Comparison of ENCODE assay signal across 8 mouse cellular contexts in genomic region chr16:58728176-58728671, GRCm38 (mm10). TPM values are rescaled to one million over a fixed set of nuclear protein-coding genes. Genes with fewer than 3 reads are reported as not detected.
DNase-seq lines count a peak whose midpoint lies in the region; ATAC-seq and TF ChIP-seq lines count a peak whose summit lies in the region.

No protein-coding gene starts in this region.

- H3K27me3 ChIP-seq in heart, embryonic 16.5 days (ENCODE audit: control insufficient read depth, insufficient read depth, low read length) = no peaks in the 10 kb centered on the region
- peaks cover 3% of the 10 kb centered on the region for H3K27me3 ChIP-seq in CH12.LX (replicated peaks)
- no peaks in the 10 kb centered on the region for H3K27me3 ChIP-seq in hindbrain, postnatal 0 days (ENCODE audit: insufficient read depth, low read length)
- no peaks in the 10 kb centered on the region for H3K27me3 ChIP-seq in midbrain, embryonic 12.5 days

- in situ Hi-C loops in CH12.LX (cut with MboI; ENCODE audit: low pct_ligation_motif_present, low pct_unique_long_range_greater_than_20kb, low sequenced_read_pairs) = no loop called here

- peak overlapping the region; percentile 90 for H3K9ac ChIP-seq in heart, embryonic 16.5 days (ENCODE audit: low read length)
- peak overlapping the region; percentile 81 for H3K9ac ChIP-seq in CH12.LX (ENCODE audit: insufficient read depth, low read depth)
- H3K9ac ChIP-seq in hindbrain, postnatal 0 days (replicated peaks; ENCODE audit: low read length) = peak overlapping the region; percentile 81
- H3K9ac ChIP-seq in midbrain, embryonic 12.5 days (replicated peaks) = peak overlapping the region; percentile 78

- dilution Hi-C loops in CH12.LX (cut with MboI; ENCODE audit: extremely low pct_ligation_motif_present, extremely low pct_unique_long_range_greater_than_20kb, low sequenced_read_pairs) = no loop called here

- peak overlapping the region; percentile 91 for H3K4me3 ChIP-seq in heart, embryonic 16.5 days (ENCODE audit: low read length)
- peak overlapping the region; percentile 75 to 79 (median 78) for H3K4me3 ChIP-seq in CH12.LX (replicated peaks in 1 of 3; ENCODE audit: low read depth in 2 of 3, low read length in 2 of 3, poor library complexity in 1 of 3)
- H3K4me3 ChIP-seq in cortical plate, adult 2 months (ENCODE audit: insufficient read depth, low read length) = peak overlapping the region; percentile 90
- peak overlapping the region; percentile 92 for H3K4me3 ChIP-seq in hindbrain, postnatal 0 days (ENCODE audit: low read length)
- H3K4me3 ChIP-seq in midbrain, embryonic 12.5 days = peak overlapping the region; percentile 83

- intact Hi-C loops in heart, postnatal 36 days (cut with DNase I) = loop anchor here (1.0 to 5.0 kb wide), 5 partner anchors 58 to 1497 kb away; partner anchors contain the start of genes Cpox, Dcbld2, St3gal6 and Tbc1d23

- peaks cover 31% of the 10 kb centered on the region for H3K36me3 ChIP-seq in heart, embryonic 16.5 days (ENCODE audit: control insufficient read depth, insufficient read depth)
- H3K36me3 ChIP-seq in CH12.LX (replicated peaks in 1 of 2; ENCODE audit: control insufficient read depth in 1 of 2, insufficient read depth in 1 of 2, low read length in 1 of 2) = peaks cover 35 to 39% of the 10 kb centered on the region in 2 experiments
- H3K36me3 ChIP-seq in hindbrain, postnatal 0 days (ENCODE audit: insufficient read depth, low read length) = peaks cover 31% of the 10 kb centered on the region
- H3K36me3 ChIP-seq in midbrain, embryonic 12.5 days = peaks cover 24% of the 10 kb centered on the region

- peak overlapping the region; percentile 91 for H3K27ac ChIP-seq in heart, embryonic 16.5 days (ENCODE audit: low read length)
- peak overlapping the region; percentile 44 for H3K27ac ChIP-seq in CH12.LX (ENCODE audit: insufficient read depth, low read depth)
- no peak overlapping the region for H3K27ac ChIP-seq in cortical plate, adult 2 months (ENCODE audit: insufficient read depth, low read length)
- H3K27ac ChIP-seq in hindbrain, postnatal 0 days = peak overlapping the region; percentile 80
- H3K27ac ChIP-seq in midbrain, embryonic 12.5 days (replicated peaks) = peak overlapping the region; percentile 85

- TF ChIP-seq POLR2A in CH12.LX (IDR thresholded peaks at IDR 0.05; ENCODE audit: low read depth, low read length) = no peak
- TF ChIP-seq POLR2A in cortical plate, adult 2 months (IDR thresholded peaks at IDR 0.05; ENCODE audit: extremely low read depth, insufficient read depth, low read length) = no peak

- no peak for TF ChIP-seq CTCF in CH12.LX (conservative IDR thresholded peaks at IDR 0.05 in 1 of 2, IDR thresholded peaks at IDR 0.05 in 1 of 2; ENCODE audit: low read depth in 2 of 2, low read length in 2 of 2)
- TF ChIP-seq CTCF in cortical plate, adult 2 months (IDR thresholded peaks at IDR 0.05; ENCODE audit: extremely low read depth, insufficient read depth, low read length) = no peak
- TF ChIP-seq CTCF in hindbrain, postnatal 0 days (IDR thresholded peaks at IDR 0.05; ENCODE audit: low read depth) = no peak

- H3K79me2 ChIP-seq in CH12.LX (replicated peaks; ENCODE audit: control insufficient read depth, extremely low read depth, insufficient read depth, poor library complexity, severe bottlenecking) = peaks cover 31% of the 10 kb centered on the region

- peak overlapping the region; percentile 72 for H3K4me2 ChIP-seq in heart, embryonic 16.5 days (ENCODE audit: low read depth, low read length)
- H3K4me2 ChIP-seq in CH12.LX (ENCODE audit: insufficient read depth, low read depth, poor library complexity, severe bottlenecking) = peak overlapping the region; percentile 100; the same call in 1 of the 2 replicates
- H3K4me2 ChIP-seq in hindbrain, postnatal 0 days (ENCODE audit: low read depth, low read length) = peak overlapping the region; percentile 65
- peak overlapping the region; percentile 66 for H3K4me2 ChIP-seq in midbrain, embryonic 12.5 days (replicated peaks)

- no peaks in the 10 kb centered on the region for H3K9me3 ChIP-seq in heart, embryonic 16.5 days (replicated peaks; ENCODE audit: control insufficient read depth, low read length)
- no peaks in the 10 kb centered on the region for H3K9me3 ChIP-seq in CH12.LX (replicated peaks; ENCODE audit: low read length)
- H3K9me3 ChIP-seq in hindbrain, postnatal 0 days (ENCODE audit: low read length) = no peaks in the 10 kb centered on the region
- no peaks in the 10 kb centered on the region for H3K9me3 ChIP-seq in midbrain, embryonic 12.5 days

- TF ChIP-seq RAD21 in CH12.LX (IDR thresholded peaks at IDR 0.05; ENCODE audit: low read depth, low read length) = no peak

- WGBS in heart, embryonic 16.5 days = under 1% methylated on average over 26 of the region's 31 CpGs
- WGBS in hindbrain, postnatal 0 days = under 1% methylated on average over 29 of the region's 31 CpGs
- WGBS in midbrain, embryonic 12.5 days = under 1% methylated on average over 29 of the region's 31 CpGs

- DNase-seq in heart, postnatal 36 days = no peak
- peak; percentile 46 for DNase-seq in CH12.LX (ENCODE audit: extremely low read depth)
- DNase-seq in hindbrain, postnatal 0 days (ENCODE audit: low spot score) = peak; percentile 51
- no peak for DNase-seq in urinary bladder, postnatal 4 days (ENCODE audit: low spot score in 2 of 2)
- DNase-seq in ovary, postnatal 14 days (ENCODE audit: low spot score) = no peak

- 0 out of 2 replicates have a peak, but pooled peaks have one; percentile 15 for TF ChIP-seq EP300 in CH12.LX (IDR thresholded peaks at IDR 0.05; ENCODE audit: low read length)

- peak; percentile 87 for ATAC-seq in heart, embryonic 16.5 days (replicated peaks; ENCODE audit: extremely low read depth, insufficient read depth, low FRiP score)
- ATAC-seq in hindbrain, postnatal 0 days = peak; percentile 91
- ATAC-seq in midbrain, embryonic 12.5 days (ENCODE audit: low FRiP score, low read depth) = peak; percentile 94

- 0 out of 2 replicates have a peak, but pooled peaks cover 4% of the 10 kb centered on the region for H3K4me1 ChIP-seq in heart, embryonic 16.5 days (ENCODE audit: control insufficient read depth, insufficient read depth, low read length)
- peaks cover 8 to 30% of the 10 kb centered on the region in 2 experiments for H3K4me1 ChIP-seq in CH12.LX (ENCODE audit: control insufficient read depth in 1 of 2, insufficient read depth in 2 of 2)
- H3K4me1 ChIP-seq in cortical plate, adult 2 months (ENCODE audit: control insufficient read depth, insufficient read depth, low read length) = peaks cover 3% of the 10 kb centered on the region; the same call in 1 of the 2 replicates
- H3K4me1 ChIP-seq in hindbrain, postnatal 0 days (ENCODE audit: insufficient read depth, low read length) = no peaks in the 10 kb centered on the region
- H3K4me1 ChIP-seq in midbrain, embryonic 12.5 days = peaks cover 4% of the 10 kb centered on the region

TF ChIP-seq in CH12.LX, 34 proteins besides CTCF, POLR2A, EP300 and RAD21 (continues in another document):
- TF ChIP-seq BHLHE40 (IDR thresholded peaks at IDR 0.05; ENCODE audit: low read depth, low read length) = 0 out of 2 replicates have a peak, but pooled peaks have one; percentile 33
- TF ChIP-seq IRF4 (IDR thresholded peaks at IDR 0.05; ENCODE audit: low read depth, low read length) = peak; percentile 53; the same call in 1 of the 2 replicates
- TF ChIP-seq GABPA (IDR thresholded peaks at IDR 0.05; ENCODE audit: insufficient replicate concordance, low read depth, low read length) = no peak

RNA-seq across cellular contexts. Expression of gene Cldnd1, which starts 0.5 kb away (rescaled TPM):
- polyA plus RNA-seq in heart, embryonic 16.5 days (2015; fragmentation: Nextera tagmentation; extraction: Ambion mirVana) = 101 and 112 TPM in 2 replicates
- total RNA-seq in heart, postnatal 36 days (2021) = 10 to 100 TPM; 51.7 to 51.9 TPM
- total RNA-seq in CH12.LX (2012; rRNA removed) (59.9 and 63.8 TPM in 2 replicates), CH12.LX (2014; rRNA removed) (78.0 and 78.7 TPM in 2 replicates)
- 65.6 and 80.6 TPM in 2 replicates for polyA plus RNA-seq in CH12.LX (2012; ENCODE audit: insufficient read length, low read depth)
- polyA plus RNA-seq in cortical plate, adult 2 months (2012; rRNA removed) = 136 and 139 TPM in 2 replicates
- 62.9 and 64.3 TPM in 2 replicates for total RNA-seq in hindbrain, postnatal 0 days (2014; rRNA removed)
- polyA plus RNA-seq in hindbrain, postnatal 0 days (2015; fragmentation: Nextera tagmentation; extraction: Ambion mirVana) = 159 TPM in 2 replicates
- 105 and 106 TPM in 2 replicates for polyA plus RNA-seq in midbrain, embryonic 12.5 days (2016; fragmentation: Nextera tagmentation; extraction: Ambion mirVana)

RNA-seq across cellular contexts. Expression of gene Gpr15, which starts 9.4 kb away (rescaled TPM):
- 0.24 and 1.00 TPM in 2 replicates for polyA plus RNA-seq in heart, embryonic 16.5 days (2015; fragmentation: Nextera tagmentation; extraction: Ambion mirVana)
- not detected for total RNA-seq in heart, postnatal 36 days (2021)
- total RNA-seq in CH12.LX (2012; rRNA removed) = 13.8 and 14.5 TPM in 2 replicates
- 8.3 and 8.7 TPM in 2 replicates for total RNA-seq in CH12.LX (2014; rRNA removed)
- polyA plus RNA-seq in CH12.LX (2012; ENCODE audit: insufficient read length, low read depth) = 3.9 and 4.7 TPM in 2 replicates
- not detected in 2 replicates for polyA plus RNA-seq in cortical plate, adult 2 months (2012; rRNA removed)
- total RNA-seq in hindbrain, postnatal 0 days (2014; rRNA removed) = 0.05 TPM in 1 of 2 replicates, not detected in the other
- 0.14 TPM in 1 of 2 replicates, not detected in the other for polyA plus RNA-seq in hindbrain, postnatal 0 days (2015; fragmentation: Nextera tagmentation; extraction: Ambion mirVana)
- 0.18 TPM in 1 of 2 replicates, not detected in the other for polyA plus RNA-seq in midbrain, embryonic 12.5 days (2016; fragmentation: Nextera tagmentation; extraction: Ambion mirVana)

RNA-seq across cellular contexts. Expression of gene Olfr172, which starts 34.8 kb away (rescaled TPM):
- not detected in 2 replicates for polyA plus RNA-seq in heart, embryonic 16.5 days (2015; fragmentation: Nextera tagmentation; extraction: Ambion mirVana)
- not detected for total RNA-seq in heart, postnatal 36 days (2021)
- total RNA-seq in CH12.LX (2012; rRNA removed) (not detected in 2 replicates), CH12.LX (2014; rRNA removed) (not detected in 2 replicates)
- not detected in 2 replicates for polyA plus RNA-seq in CH12.LX (2012; ENCODE audit: insufficient read length, low read depth)
- polyA plus RNA-seq in cortical plate, adult 2 months (2012; rRNA removed) = not detected in 2 replicates
- not detected in 2 replicates for total RNA-seq in hindbrain, postnatal 0 days (2014; rRNA removed)
- polyA plus RNA-seq in hindbrain, postnatal 0 days (2015; fragmentation: Nextera tagmentation; extraction: Ambion mirVana) = not detected in 2 replicates
- polyA plus RNA-seq in midbrain, embryonic 12.5 days (2016; fragmentation: Nextera tagmentation; extraction: Ambion mirVana) = not detected in 2 replicates

RNA-seq across cellular contexts. Expression of gene Cpox, which starts 58.1 kb away (rescaled TPM):
- polyA plus RNA-seq in heart, embryonic 16.5 days (2015; fragmentation: Nextera tagmentation; extraction: Ambion mirVana) = 33.3 and 37.1 TPM in 2 replicates
- 10 to 100 TPM; 39.8 to 40.0 TPM for total RNA-seq in heart, postnatal 36 days (2021)
- total RNA-seq in CH12.LX (2012; rRNA removed) = 77.2 and 91.4 TPM in 2 replicates
- total RNA-seq in CH12.LX (2014; rRNA removed) = 70.3 and 74.5 TPM in 2 replicates
- 72.3 and 75.6 TPM in 2 replicates for polyA plus RNA-seq in CH12.LX (2012; ENCODE audit: insufficient read length, low read depth)
- polyA plus RNA-seq in cortical plate, adult 2 months (2012; rRNA removed) = 37.1 and 40.6 TPM in 2 replicates
- total RNA-seq in hindbrain, postnatal 0 days (2014; rRNA removed) = 16.6 and 16.8 TPM in 2 replicates
- polyA plus RNA-seq in hindbrain, postnatal 0 days (2015; fragmentation: Nextera tagmentation; extraction: Ambion mirVana) = 12.6 and 13.8 TPM in 2 replicates
- 16.6 and 17.2 TPM in 2 replicates for polyA plus RNA-seq in midbrain, embryonic 12.5 days (2016; fragmentation: Nextera tagmentation; extraction: Ambion mirVana)

Comparison
In these comparisons a context has a peak if more than half of its experiments do, and no peak if none do; other contexts are left out.
1. DNase-seq: peak in CH12.LX (single experiment) and hindbrain, postnatal 0 days (single experiment); none in heart, postnatal 36 days (0 of 2), urinary bladder, postnatal 4 days (0 of 2) and ovary, postnatal 14 days (single experiment).
2. Peak in every context shown above with its lines, with median percentiles within 50 percentile points of each other: ATAC-seq, H3K4me2 ChIP-seq, H3K4me3 ChIP-seq and H3K9ac ChIP-seq.